Mouse (Mus musculus) mature B cell (primary cell): ENCODE results near the gene Nudt3.

Source experiments
- in situ Hi-C: fragments of 300-500 bp; cut with MboI; formaldehyde crosslinking; loops from 2 replicates; pipeline ENCODE4 v1.14.3; 2019

Nudt3 gene

GRCm38 (mm10) chr17:27623360-27624326, at the start of gene Nudt3:
Nudt3 (minus strand) TSS chr17:27623495.
- in situ Hi-C loops = no loop called here

DNA sequence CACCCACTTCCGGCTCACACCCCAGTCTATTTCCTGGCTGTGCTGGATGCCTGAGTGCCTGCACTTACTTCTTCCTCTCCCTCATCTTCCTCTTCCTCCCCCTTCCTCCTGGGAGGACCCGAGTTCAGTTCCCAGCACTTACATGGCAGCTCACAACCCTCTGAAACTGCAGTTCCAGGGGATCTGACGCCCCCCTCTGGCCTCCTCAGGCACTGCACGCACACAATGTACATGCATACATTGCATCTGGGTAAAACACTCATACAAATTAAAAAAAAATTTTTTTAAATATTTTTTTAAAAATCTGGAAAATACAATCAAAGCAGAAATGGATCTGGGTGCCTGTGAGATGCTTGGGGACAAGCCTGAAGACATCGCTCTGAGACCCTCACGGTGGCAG, 48.4 kb upstream of the Nudt3 start:
- in situ Hi-C loops = no loop called here

DNA sequence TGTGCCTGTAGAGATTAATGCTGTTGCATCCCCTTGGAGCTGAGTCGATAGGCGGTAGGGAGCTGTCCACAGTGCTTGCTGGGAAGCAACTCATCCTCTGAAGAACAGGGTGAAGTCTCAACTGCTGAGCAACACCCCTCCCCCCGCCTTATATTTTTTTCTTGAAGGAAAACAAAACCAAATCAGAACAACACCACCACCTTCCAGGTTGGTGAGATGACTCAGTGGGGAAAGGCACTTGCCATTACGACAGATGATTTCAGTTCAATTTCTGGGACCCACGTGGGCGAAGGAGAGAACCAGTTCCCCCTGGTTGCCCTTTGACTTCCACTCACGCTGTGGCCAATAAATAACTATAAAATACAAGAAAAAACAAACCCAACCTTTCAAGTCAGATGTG, 35.5 kb upstream of the Nudt3 start:
- in situ Hi-C loops = no loop called here

- in situ Hi-C loops = no loop called here
These were observed 33.8 kb upstream of the Nudt3 start for GRCm38 (mm10) chr17:27657123-27657522.

DNA sequence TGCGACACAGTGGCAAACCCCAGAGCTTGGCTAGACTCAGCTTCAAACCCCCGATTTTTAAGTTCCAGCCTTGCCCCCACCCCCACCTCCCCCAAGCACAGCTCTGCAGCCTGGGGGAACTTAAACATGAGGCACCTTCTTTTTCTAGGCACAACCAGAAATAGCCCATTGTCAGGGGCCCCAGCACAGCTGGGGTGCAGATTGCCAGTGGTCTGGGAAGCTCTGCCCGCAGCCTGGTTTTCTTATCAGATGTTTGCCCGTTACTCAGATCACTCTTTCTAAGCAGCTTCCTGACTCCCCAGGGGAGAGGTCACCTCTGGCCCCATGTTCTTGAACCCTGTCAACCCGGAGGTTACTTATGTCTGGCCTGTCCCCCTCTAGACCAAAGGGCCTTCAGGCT, 33.1 kb upstream of the Nudt3 start:
- in situ Hi-C loops = no loop called here

DNA sequence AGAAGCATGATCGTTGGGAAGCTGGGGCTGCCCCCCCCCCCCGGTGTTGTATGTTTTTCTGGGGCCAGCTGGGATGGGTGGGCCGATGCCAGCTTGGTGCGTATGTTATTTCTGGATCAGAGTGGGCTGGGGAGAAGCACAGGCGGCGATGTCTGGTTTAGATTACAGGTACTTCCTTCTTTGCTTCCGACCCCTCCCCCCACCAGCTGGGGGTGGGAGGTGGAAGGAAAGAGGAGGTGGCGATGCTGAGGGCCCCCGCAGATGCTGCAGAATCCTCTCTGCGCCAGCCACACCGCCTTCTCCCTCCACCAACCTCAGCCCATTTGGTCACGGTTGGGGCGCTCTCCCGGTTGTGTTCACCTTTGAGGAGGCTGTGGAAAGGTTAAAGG, 32.7 kb upstream of the Nudt3 start:
- in situ Hi-C loops = no loop called here

DNA sequence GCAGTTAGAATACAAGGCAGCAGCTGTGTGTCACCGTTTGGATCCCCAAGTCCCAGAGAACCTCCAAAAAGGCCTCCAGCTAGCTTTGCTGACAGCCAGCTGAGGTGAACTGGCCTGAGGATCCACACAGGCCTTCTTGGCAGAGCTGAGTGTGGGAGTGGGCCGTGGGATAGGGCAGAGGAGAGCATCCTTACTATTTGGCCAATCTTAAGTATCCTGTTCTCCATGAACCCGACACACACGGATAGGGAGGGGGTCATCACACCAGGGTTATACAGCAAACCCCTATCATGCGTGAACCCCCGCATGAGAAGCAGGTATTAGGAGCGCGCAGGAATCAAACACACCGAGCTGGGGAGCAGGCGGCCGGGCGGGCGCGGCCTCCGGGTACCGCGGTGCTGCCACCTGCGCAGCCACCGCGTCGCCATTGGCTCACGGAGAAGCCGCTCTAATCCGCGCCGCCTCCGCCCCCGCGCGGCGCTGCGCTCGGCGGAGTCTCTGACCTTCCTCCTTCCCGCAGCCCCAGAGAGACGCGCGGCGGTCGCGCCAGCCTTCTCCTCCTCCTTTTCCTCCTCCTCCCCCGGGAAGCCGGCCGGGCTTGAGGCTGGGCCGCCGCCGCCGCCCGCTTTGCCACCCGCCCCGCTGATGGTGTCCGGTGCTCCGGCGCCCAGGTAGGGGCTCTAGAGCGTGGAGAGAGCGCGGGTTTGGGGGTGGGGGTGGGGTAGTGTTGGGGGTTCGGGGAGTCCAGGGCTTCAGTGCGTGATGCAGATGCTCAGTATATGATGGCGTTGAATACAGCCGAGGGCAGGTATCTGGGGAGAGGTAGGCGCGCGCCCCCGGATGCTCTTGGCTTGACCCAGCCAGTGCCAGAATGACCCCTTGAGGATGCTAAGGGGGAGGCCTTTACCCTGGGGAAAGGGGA, 32.1 kb upstream of the Nudt3 start, which contains the start of gene Pacsin1:
Pacsin1 (plus strand) TSS at position 421 of the 922 bp plus-strand sequence.
- in situ Hi-C loops = no loop called here

- in situ Hi-C loops = no loop called here
These were observed 30.1 kb upstream of the Nudt3 start for GRCm38 (mm10) chr17:27653253-27653959.

- in situ Hi-C loops = no loop called here
These were observed 28.9 kb upstream of the Nudt3 start for GRCm38 (mm10) chr17:27652046-27652790.

DNA sequence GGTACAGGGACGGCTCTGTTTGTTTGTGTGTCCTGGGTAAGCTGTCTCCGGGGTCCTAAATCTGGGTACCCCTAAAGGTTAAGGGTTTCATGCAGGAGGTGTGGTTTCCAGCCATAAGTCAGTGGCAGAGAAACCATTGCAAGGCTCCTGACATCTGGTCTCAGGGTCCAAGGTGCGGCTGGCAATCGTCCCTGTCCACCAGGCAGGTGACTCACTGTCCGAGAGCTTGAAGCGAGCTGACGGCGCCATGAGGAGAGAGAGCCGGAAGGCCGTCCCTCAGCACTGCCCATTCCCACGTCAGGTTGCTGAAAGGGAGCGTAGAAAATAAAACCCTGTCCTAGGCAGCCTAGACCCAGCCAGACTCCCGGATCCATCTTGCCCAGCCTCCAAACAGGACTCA, 27.3 kb upstream of the Nudt3 start:
- in situ Hi-C loops = no loop called here

DNA sequence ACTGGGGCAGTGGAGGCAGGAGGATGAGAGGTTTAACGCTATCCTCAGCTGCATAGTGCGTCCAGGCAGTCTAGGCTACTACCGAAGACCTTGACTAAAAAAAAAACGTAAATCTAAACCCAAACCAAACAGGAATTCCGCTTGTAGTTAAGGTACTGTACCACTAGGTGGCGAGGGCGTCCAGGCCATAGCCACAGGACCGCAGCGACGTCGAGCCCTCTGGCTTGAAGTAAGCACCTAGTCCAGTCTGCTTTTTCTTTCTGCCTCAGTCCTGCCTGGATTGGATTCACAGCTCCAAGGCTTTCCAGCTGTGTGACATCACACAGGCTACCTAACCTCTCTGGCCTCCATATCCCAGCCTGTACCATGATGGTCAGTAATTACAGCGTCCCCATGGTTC, 26.9 kb upstream of the Nudt3 start:
- in situ Hi-C loops = no loop called here

DNA sequence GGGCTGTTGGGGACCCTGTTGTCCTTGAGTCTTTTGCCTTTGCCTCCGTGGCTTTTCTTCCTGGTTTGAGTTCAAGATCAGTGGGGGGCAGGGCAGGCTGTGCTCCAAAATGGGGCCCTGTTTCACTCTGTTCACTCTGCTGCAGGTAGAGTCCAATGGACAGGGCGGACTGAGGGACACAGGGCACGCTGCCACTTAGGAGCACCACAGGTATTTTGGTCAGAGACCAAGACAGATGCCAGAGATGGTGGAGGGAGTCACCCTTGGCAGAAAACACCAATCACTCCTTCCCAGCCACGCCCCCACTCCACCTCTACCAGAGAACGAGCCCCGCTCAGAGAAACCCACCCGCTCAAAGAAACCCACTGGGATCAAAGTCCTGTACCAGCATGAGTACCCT, 22.5 kb upstream of the Nudt3 start:
- in situ Hi-C loops = no loop called here

DNA sequence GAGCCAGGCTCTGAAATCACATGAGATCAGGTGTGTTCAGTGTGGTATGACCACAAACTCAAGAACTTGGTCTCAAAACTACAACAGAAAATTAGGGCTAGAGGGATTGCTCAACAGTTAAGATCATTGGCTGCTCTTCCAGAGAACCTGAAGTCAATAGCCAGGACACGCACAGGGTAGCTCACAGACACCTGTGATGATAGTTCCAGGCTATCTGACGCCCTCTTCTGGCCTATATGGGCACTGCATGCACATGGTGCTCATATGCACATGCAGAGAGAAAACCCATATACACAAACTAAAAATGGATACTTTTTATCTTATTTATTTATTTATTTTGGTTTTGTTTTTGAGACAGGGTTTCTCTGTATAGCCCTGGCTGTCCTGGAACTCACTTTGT, 21.3 kb upstream of the Nudt3 start:
- in situ Hi-C loops = loop anchor here (5.0 kb wide), 1 partner anchor 77 kb away; the partner anchor contains the start of gene AI413582

GRCm38 (mm10) chr17:27643756-27644155, 20.5 kb upstream of the Nudt3 start:
- in situ Hi-C loops = loop anchor here (5.0 kb wide), 1 partner anchor 76 kb away; the partner anchor contains the start of gene AI413582

DNA sequence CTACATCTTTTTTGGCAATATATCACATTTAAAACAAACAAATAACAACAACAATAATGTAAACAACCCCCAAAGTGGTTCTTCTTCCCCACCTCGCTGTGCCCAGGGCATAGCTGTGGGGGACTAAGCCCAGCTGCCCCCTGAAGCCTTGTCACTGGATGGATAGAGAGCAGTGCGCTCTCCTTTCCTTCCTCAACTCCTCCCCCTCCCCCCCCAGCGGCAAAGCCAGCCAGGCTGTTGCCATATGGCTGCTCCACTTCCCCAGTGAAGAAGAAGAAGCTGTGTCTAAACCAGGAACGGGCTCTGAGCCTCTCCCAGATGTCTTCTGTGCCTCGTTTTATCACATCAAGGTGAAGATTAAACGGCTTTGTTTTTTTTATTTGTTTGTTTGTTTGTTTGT, 19.8 kb upstream of the Nudt3 start:
- in situ Hi-C loops = loop anchor here (5.0 kb wide), 1 partner anchor 76 kb away; the partner anchor contains the start of gene AI413582

GRCm38 (mm10) chr17:27642491-27643062, 19.3 kb upstream of the Nudt3 start:
- in situ Hi-C loops = loop anchor here (5.0 kb wide), 1 partner anchor 75 kb away; the partner anchor contains the start of gene AI413582

DNA sequence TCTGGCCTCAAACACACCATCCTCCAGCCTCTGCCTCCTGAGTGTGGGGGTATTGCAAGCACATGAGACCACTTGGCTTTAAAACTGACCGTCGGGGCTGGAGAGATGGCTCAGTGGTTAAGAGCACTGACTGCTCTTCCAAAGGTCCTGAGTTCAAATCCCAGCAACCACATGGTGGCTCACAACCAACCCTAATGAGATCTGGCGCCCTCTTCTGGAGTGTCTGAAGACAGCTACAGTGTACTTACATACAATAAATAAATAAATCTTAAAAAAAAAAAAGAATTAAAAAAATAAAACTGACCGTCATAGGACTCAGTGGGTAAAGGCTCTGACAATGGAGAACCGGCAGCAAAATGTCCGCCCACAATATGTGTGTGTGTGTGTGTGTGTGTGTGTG, 16.6 kb upstream of the Nudt3 start:
- in situ Hi-C loops = loop anchor here (5.0 kb wide), 1 partner anchor 73 kb away; the partner anchor contains the start of gene AI413582

DNA sequence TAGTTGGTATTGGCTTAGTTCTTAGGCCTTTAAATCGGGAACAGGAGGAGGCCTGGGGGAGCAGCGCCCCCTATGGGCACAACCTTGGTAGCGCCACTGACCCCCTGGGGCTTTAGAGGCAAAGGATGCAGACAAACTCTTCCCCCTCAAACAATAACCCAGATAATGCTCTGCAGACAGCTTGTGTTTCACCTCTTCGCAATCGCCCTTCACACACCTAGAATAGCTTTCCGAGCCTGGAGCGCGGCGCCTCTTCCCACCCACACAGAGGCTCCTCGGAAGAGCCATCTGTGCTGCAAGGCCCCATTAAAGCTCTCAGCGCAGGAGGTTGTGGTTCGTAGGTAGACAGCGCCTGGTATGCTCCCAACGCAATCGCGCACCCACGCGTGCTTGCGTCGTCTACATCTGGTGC, 15.6 kb upstream of the Nudt3 start:
- in situ Hi-C loops = no loop called here

- in situ Hi-C loops = no loop called here
These were observed 14.0 kb upstream of the Nudt3 start for GRCm38 (mm10) chr17:27637333-27637732.
